Mouse (Mus musculus) CH12.LX (cell line): ENCODE measurements around the gene Sdf2l1. TPM values are rescaled to one million over a fixed set of nuclear protein-coding genes. Genes with fewer than 3 reads are reported as not detected.

Experiments
- DNase-seq: peaks from one replicate; pipeline ENCODE4 v3.0.0-alpha.2; 2013; ENCODE audit errors: extremely low read depth
- H3K27ac ChIP-seq: 2 replicates; pipeline ENCODE4 v1.5.1; 2012; ENCODE audit warnings: low read depth, mild to moderate bottlenecking, control low read depth, moderate library complexity; ENCODE audit not compliant: insufficient read depth
- H3K27me3 ChIP-seq: replicated peaks from 2 replicates; pipeline ENCODE3; 2012; ENCODE audit warnings: inconsistent platforms
- H3K36me3 ChIP-seq, 2 experiments: replicated peaks in 1 of 2; 2 replicates each; pipeline versions ENCODE3 to v1.6.1; 2012; ENCODE audit warnings: inconsistent platforms in 1 of 2, low read length in 1 of 2, mild to moderate bottlenecking in 1 of 2, mixed read lengths in 1 of 2, moderate library complexity in 1 of 2; ENCODE audit not compliant: control insufficient read depth in 1 of 2, insufficient read depth in 1 of 2
- H3K4me1 ChIP-seq, 2 experiments: 2 replicates each; pipeline ENCODE4 v1.6.1; 2012; ENCODE audit warnings: inconsistent platforms in 1 of 2, moderate library complexity in 1 of 2; ENCODE audit not compliant: insufficient read depth in 2 of 2, control insufficient read depth in 1 of 2
- H3K4me2 ChIP-seq: 2 replicates; pipeline ENCODE4 v1.6.1; 2012; ENCODE audit warnings: low read depth, mild to moderate bottlenecking, control low read depth; ENCODE audit not compliant: poor library complexity, insufficient read depth, severe bottlenecking
- H3K4me3 ChIP-seq, 3 experiments: fragments of 150-350 bp in 1 of 3; sonication (generic) in 1 of 3; replicated peaks in 1 of 3; 2 replicates each; pipeline versions ENCODE3 to v1.5.1; 2011 to 2012; ENCODE audit warnings: low read depth in 2 of 3, low read length in 2 of 3, mild to moderate bottlenecking in 2 of 3, moderate library complexity in 2 of 3, control low read depth in 1 of 3, improper control_type of control experiment in 1 of 3, inconsistent platforms in 1 of 3, mixed read lengths in 1 of 3; ENCODE audit not compliant: poor library complexity in 1 of 3
- H3K79me2 ChIP-seq: replicated peaks from 2 replicates; pipeline ENCODE4 v1.6.1; 2012; ENCODE audit warnings: mild to moderate bottlenecking, moderate library complexity; ENCODE audit not compliant: control insufficient read depth, poor library complexity, insufficient read depth, severe bottlenecking; ENCODE audit errors: extremely low read depth
- H3K9ac ChIP-seq: 2 replicates; pipeline ENCODE4 v1.6.1; 2012; ENCODE audit warnings: low read depth, mild to moderate bottlenecking, control low read depth, moderate library complexity; ENCODE audit not compliant: insufficient read depth
- H3K9me3 ChIP-seq: replicated peaks from 2 replicates; pipeline ENCODE3; 2012; ENCODE audit warnings: low read length, inconsistent platforms, mixed read lengths
- BHLHE40 ChIP-seq: IDR thresholded peaks from 2 replicates; pipeline ENCODE4 v1.6.1; 2011; ENCODE audit warnings: mild to moderate bottlenecking, low read depth, low read length, improper control_type of control experiment
- CHD2 ChIP-seq: IDR thresholded peaks from 2 replicates; pipeline ENCODE4 v1.6.1; 2011; ENCODE audit warnings: low read length, improper control_type of control experiment
- ELF1 ChIP-seq: IDR thresholded peaks from 2 replicates; pipeline ENCODE4 v1.6.1; 2014; ENCODE audit warnings: low read depth, mild to moderate bottlenecking, inconsistent platforms, low read length, improper control_type of control experiment
- EP300 ChIP-seq: IDR thresholded peaks from 2 replicates; pipeline ENCODE4 v1.6.1; 2011; ENCODE audit warnings: low read length, improper control_type of control experiment
- GABPA ChIP-seq: IDR thresholded peaks from 2 replicates; pipeline ENCODE4 v1.6.1; 2012; ENCODE audit warnings: low read depth, low read length, improper control_type of control experiment, inconsistent platforms; ENCODE audit not compliant: insufficient replicate concordance
- IRF4 ChIP-seq: IDR thresholded peaks from 2 replicates; pipeline ENCODE4 v1.6.1; 2014; ENCODE audit warnings: low read depth, mild to moderate bottlenecking, inconsistent platforms, low read length, improper control_type of control experiment
- JUN ChIP-seq: IDR thresholded peaks from 2 replicates; pipeline ENCODE4 v1.6.1; 2011; ENCODE audit warnings: low read depth, mild to moderate bottlenecking, low read length, improper control_type of control experiment, moderate library complexity; ENCODE audit not compliant: insufficient read depth
- JUND ChIP-seq: conservative IDR thresholded peaks from 2 replicates; pipeline ENCODE4 v1.6.1; 2011; ENCODE audit warnings: low read depth, low read length, improper control_type of control experiment
- KAT2A ChIP-seq: IDR thresholded peaks from 2 replicates; pipeline ENCODE4 v1.6.1; 2012; ENCODE audit warnings: low read length, improper control_type of control experiment, inconsistent platforms; ENCODE audit not compliant: insufficient replicate concordance
- MAFK ChIP-seq: IDR thresholded peaks from 2 replicates; pipeline ENCODE4 v1.6.1; 2011; ENCODE audit warnings: low read length, improper control_type of control experiment; ENCODE audit not compliant: insufficient replicate concordance
- MAZ ChIP-seq: IDR thresholded peaks from 2 replicates; pipeline ENCODE4 v1.6.1; 2012; ENCODE audit warnings: low read depth, mild to moderate bottlenecking, inconsistent platforms, low read length, improper control_type of control experiment, moderate library complexity
- MEF2A ChIP-seq: IDR thresholded peaks from 2 replicates; pipeline ENCODE4 v1.6.1; 2014; ENCODE audit warnings: low read depth, mild to moderate bottlenecking, inconsistent platforms, low read length, improper control_type of control experiment, borderline replicate concordance
- MXI1 ChIP-seq: IDR thresholded peaks from 2 replicates; pipeline ENCODE4 v1.6.1; 2011; ENCODE audit warnings: mild to moderate bottlenecking, low read depth, low read length, improper control_type of control experiment
- MYC ChIP-seq: IDR thresholded peaks from 2 replicates; pipeline ENCODE4 v1.6.1; 2011; ENCODE audit warnings: low read depth, mild to moderate bottlenecking, improper control_type of control experiment, low read length
- POLR2A ChIP-seq: IDR thresholded peaks from 2 replicates; pipeline ENCODE4 v1.6.1; 2011; ENCODE audit warnings: low read depth, mild to moderate bottlenecking, improper control_type of control experiment, low read length
- POLR2AphosphoS2 ChIP-seq: IDR thresholded peaks from 2 replicates; pipeline ENCODE4 v1.6.1; 2011; ENCODE audit warnings: low read depth, low read length, improper control_type of control experiment
- RCOR1 ChIP-seq: conservative IDR thresholded peaks from 2 replicates; pipeline ENCODE4 v1.6.1; 2012; ENCODE audit warnings: low read depth, mild to moderate bottlenecking, inconsistent platforms, low read length, improper control_type of control experiment
- SIN3A ChIP-seq: IDR thresholded peaks from 2 replicates; pipeline ENCODE4 v1.6.1; 2012; ENCODE audit warnings: low read length, improper control_type of control experiment, inconsistent platforms
- TBP ChIP-seq: conservative IDR thresholded peaks from 2 replicates; pipeline ENCODE4 v1.6.1; 2011; ENCODE audit warnings: low read depth, low read length, improper control_type of control experiment
- TCF12 ChIP-seq: IDR thresholded peaks from 2 replicates; pipeline ENCODE4 v1.6.1; 2014; ENCODE audit warnings: low read depth, mild to moderate bottlenecking, inconsistent platforms, low read length, improper control_type of control experiment
- UBTF ChIP-seq: IDR thresholded peaks from 2 replicates; pipeline ENCODE4 v1.6.1; 2012; ENCODE audit warnings: low read depth, mild to moderate bottlenecking, inconsistent platforms, low read length, improper control_type of control experiment, moderate library complexity
- ZC3H11A ChIP-seq: IDR thresholded peaks from 2 replicates; pipeline ENCODE4 v1.6.1; 2012; ENCODE audit warnings: low read depth, mild to moderate bottlenecking, inconsistent platforms, low read length, improper control_type of control experiment
- ZKSCAN1 ChIP-seq: IDR thresholded peaks from 2 replicates; pipeline ENCODE4 v1.6.1; 2012; ENCODE audit warnings: low read depth, inconsistent platforms, low read length, improper control_type of control experiment, borderline replicate concordance
- ZMIZ1 ChIP-seq: IDR thresholded peaks from 2 replicates; pipeline ENCODE4 v1.6.1; 2012; ENCODE audit warnings: low read depth, mild to moderate bottlenecking, inconsistent platforms, low read length, improper control_type of control experiment
- dilution Hi-C: fragments of 300-500 bp; cut with MboI; formaldehyde crosslinking; loops from 2 replicates; pipeline ENCODE4 v1.14.3; 2020; ENCODE audit warnings: low sequenced_read_pairs; ENCODE audit not compliant: extremely low pct_unique_long_range_greater_than_20kb, extremely low pct_ligation_motif_present
- in situ Hi-C: fragments of 300-500 bp; cut with MboI; formaldehyde crosslinking; loops from 3 replicates; pipeline ENCODE4 v1.14.3; 2019; ENCODE audit warnings: low sequenced_read_pairs, low pct_ligation_motif_present, low pct_unique_long_range_greater_than_20kb, mixed read lengths
- polyA plus RNA-seq: library from polyadenylated mRNA; unstranded; fragments of >175 nt; gene quantifications from 2 replicates; pipeline ENCODE4 v1.2.1, GENCODE M21; 2012; ENCODE audit warnings: low read depth; ENCODE audit not compliant: insufficient read length
- total RNA-seq, 2 experiments: library from RNA; depleted of rRNA; stranded (reverse); fragments of 300-350 nt in 1 of 2; fragments of >200 nt in 1 of 2; gene quantifications; 2 replicates each; pipeline ENCODE4 v1.2.3; 2012 to 2014

Gene Sdf2l1
- total and polyA plus RNA-seq, 3 experiments: 159 to 235 (median 168) TPM

DNA sequence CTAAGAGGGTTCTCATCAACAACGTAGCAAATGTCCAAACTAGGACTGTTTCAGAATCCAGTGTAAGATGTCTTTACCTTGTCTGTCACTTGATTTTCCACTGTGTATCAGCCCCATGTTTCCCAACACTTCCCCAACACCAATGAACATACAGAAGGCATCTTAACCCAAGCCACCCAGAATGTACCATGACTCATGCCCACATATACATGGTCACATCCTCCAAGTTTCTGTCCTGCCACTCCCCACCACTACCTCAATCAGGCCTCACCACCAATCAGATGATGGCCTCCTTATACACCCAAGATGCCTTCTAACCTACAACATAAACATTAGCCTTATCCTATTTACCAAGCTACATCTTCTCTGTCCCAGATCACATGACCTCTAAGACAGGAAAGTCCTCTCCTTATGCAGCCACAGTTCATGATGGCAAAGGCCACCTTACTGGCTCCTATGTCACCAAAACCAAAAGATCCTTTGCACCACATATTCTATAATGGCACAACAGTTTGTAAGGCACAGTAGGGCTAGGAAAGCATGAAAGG is 45.5 kb upstream of the Sdf2l1 start:
- no peak overlapping the region for H3K9ac ChIP-seq
- no peak overlapping the region for H3K27ac ChIP-seq
- no peak overlapping the region for H3K4me3 ChIP-seq
- H3K27me3 ChIP-seq: no peaks in the 10 kb centered on the region
- no peak overlapping the region for H3K4me2 ChIP-seq
- H3K4me1 ChIP-seq: peaks cover 22 to 52% of the 10 kb centered on the region in 2 experiments
- no peaks in the 10 kb centered on the region for H3K9me3 ChIP-seq
- dilution Hi-C loops (no loop called here), in situ Hi-C loops (no loop called here)
- peaks cover 95% of the 10 kb centered on the region for H3K79me2 ChIP-seq
- DNase-seq: no peak
- no peak for TF ChIP-seq POLR2A
- no peak for TF ChIP-seq MAFK
- no peak for TF ChIP-seq BHLHE40
- no peak for TF ChIP-seq MYC
- TF ChIP-seq ZC3H11A: no peak
- no peak for TF ChIP-seq KAT2A
- no peak for TF ChIP-seq IRF4
- TF ChIP-seq TBP: no peak
- no peak for TF ChIP-seq EP300
- TF ChIP-seq MAZ: no peak
- TF ChIP-seq SIN3A: no peak
- peaks cover 48 to 77% of the 10 kb centered on the region in 2 experiments for H3K36me3 ChIP-seq

DNA sequence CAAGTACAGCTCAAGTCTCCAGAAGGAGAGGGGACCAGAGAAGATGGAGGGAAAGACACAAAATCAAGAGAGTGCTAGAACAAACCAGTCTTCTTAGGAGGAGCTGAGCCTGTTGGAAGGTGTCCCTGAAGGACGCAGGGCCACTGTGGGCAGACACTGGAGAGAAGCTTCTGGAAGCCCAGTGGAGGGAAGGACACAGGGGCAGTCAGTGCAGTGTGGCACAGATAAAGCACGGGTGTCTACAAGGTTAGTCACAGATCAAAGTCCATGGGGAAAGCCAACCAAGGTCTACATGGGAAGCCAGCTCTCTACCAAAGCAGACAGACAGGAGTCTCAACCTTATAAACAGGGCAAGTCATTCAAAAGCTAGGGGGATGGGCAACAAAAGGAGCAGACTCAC is 43.6 kb upstream of the Sdf2l1 start:
- H3K4me3 ChIP-seq: no peak overlapping the region
- peaks cover 94% of the 10 kb centered on the region for H3K79me2 ChIP-seq
- peaks cover 9 to 33% of the 10 kb centered on the region in 2 experiments; a peak in 3 of 4 replicates for H3K4me1 ChIP-seq
- no peak overlapping the region for H3K27ac ChIP-seq
- dilution Hi-C loops (no loop called here), in situ Hi-C loops (no loop called here)
- TF ChIP-seq ZKSCAN1: no peak
- TF ChIP-seq MAZ: no peak
- TF ChIP-seq MEF2A: no peak
- no peak for TF ChIP-seq IRF4
- TF ChIP-seq BHLHE40: no peak
- no peaks in the 10 kb centered on the region for H3K9me3 ChIP-seq
- peaks cover 62 to 86% of the 10 kb centered on the region in 2 experiments for H3K36me3 ChIP-seq
- H3K27me3 ChIP-seq: no peaks in the 10 kb centered on the region
- H3K4me2 ChIP-seq: no peak overlapping the region
- no peak for DNase-seq
- no peak overlapping the region for H3K9ac ChIP-seq

DNA sequence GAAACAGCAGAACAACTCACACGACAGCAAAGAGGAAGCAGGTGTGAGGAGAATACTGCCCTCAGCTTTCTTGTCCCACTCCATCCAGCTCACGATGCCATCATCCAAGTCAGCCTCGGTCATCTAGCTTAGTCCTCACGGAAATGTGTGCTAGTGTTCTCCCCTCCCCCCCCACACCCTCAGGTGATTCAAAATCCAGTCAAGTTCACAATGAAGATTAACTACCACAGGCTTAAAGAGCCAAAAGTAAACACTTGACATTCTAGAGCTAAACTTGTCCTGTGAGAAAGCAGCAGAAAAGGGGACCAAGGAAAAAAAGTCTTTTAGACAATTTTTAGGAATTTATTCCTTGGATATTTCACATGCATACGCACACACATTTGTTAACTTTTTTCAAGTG is 35.9 kb upstream of the Sdf2l1 start:
- H3K9ac ChIP-seq: no peak overlapping the region
- in situ Hi-C loops: no loop called here
- DNase-seq: no peak
- H3K4me1 ChIP-seq: peaks cover 0 to 12% of the 10 kb centered on the region in 2 experiments; a peak in 2 of 4 replicates
- peaks cover 85% of the 10 kb centered on the region for H3K79me2 ChIP-seq
- no peak for TF ChIP-seq TCF12
- no peak for TF ChIP-seq SIN3A
- no peak for TF ChIP-seq POLR2AphosphoS2
- TF ChIP-seq MYC: no peak
- no peak for TF ChIP-seq JUN
- no peak for TF ChIP-seq POLR2A
- TF ChIP-seq MXI1: no peak
- TF ChIP-seq ZMIZ1: no peak
- TF ChIP-seq ZC3H11A: no peak
- TF ChIP-seq JUND: no peak
- no peak for TF ChIP-seq ZKSCAN1
- no peak for TF ChIP-seq ELF1
- TF ChIP-seq CHD2: no peak
- TF ChIP-seq GABPA: no peak
- no peak for TF ChIP-seq RCOR1
- TF ChIP-seq IRF4: no peak
- TF ChIP-seq UBTF: no peak
- TF ChIP-seq, all 38 proteins: peak for 0
- Histone ChIP-seq H3K4me3 (no peak overlapping the region), H3K9me3 (no peaks in the 10 kb centered on the region), H3K27me3 (no peaks in the 10 kb centered on the region), H3K4me2 (no peak overlapping the region), H3K27ac (no peak overlapping the region), H3K36me3 (peaks cover 68 to 94% of the 10 kb centered on the region in 2 experiments)
- dilution Hi-C loops: no loop called here
